Mouse (Mus musculus): ENCODE data around the gene Zfyve27.

DNA sequence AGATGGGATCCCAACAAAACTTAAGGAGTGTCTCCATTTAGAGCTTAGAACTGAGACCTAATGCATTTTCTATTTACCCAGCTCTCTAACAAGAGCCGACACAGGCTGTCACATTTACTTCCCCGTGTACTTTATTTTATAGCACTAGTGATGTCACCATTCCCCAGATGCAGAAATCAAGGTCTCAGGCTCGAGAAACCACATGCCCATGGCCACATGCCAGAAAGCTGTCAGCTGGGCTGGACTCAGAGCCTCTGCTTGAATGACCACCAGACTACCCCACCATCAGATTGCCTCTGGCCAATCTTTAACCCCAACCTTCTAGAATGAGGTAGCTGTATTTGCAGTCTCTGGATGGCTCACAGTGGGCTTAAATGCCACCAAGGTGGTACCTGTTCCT lies 79.7 kb downstream of the Zfyve27 start:
- TF ChIP-seq FLI1 (IDR thresholded peaks at IDR 0.05; ENCODE audit: low read length) (no peak), GATA1 (IDR thresholded peaks at IDR 0.05; ENCODE audit: borderline replicate concordance, low read length) (no peak)
